Mouse (Mus musculus) heart, postnatal 36 days (tissue): Measurements from ENCODE around the gene Fbxw16. TPM values are rescaled to one million over a fixed set of nuclear protein-coding genes. Genes with fewer than 3 reads are reported as not detected.
"Not testable (repeated sequence)": the region's sequence is repeated elsewhere in the genome, so short reads cannot be mapped to it uniquely, and the experiment has no call there.

ENCODE experiments used
- DNase-seq, 2 experiments: peaks; one replicate each; pipeline ENCODE4 v3.0.0; 2021 to 2022
- intact Hi-C: fragments of 180-260 bp; cut with DNase I; formaldehyde crosslinking; loops from one replicate; pipeline ENCODE4 v1.15.1; 2025
- total RNA-seq, 2 experiments: library from RNA; stranded (reverse); gene quantifications; 2 replicates each; pipeline ENCODE4 v1.2.3; 2021

Gene Fbxw16
- total RNA-seq = not detected

DNA sequence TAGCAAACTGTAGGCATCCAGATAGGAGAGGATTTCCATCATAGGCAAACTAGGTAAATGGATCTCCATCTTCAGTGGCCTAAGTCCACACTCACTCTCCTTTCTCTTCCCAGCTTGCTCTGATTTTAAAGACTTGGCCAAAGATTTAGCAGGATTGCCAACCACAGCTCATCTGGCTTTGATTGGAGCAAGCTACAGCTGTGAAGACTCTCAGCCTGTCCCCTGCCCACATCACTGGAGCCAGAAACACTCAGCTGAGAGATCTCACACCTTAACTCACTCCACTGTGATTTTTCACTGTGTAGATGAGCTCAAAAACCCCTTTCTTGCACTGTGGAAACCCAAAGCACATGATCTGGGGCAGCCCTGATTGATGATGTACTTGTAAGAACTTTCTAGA is at the start of gene Fbxw16:
TSS of gene Fbxw16 (minus strand) at position 101 of the 400 bp plus-strand sequence.
- no peak for DNase-seq
- intact Hi-C loops = loop anchor here (2.0 kb wide), 1 partner anchor 88 kb away; no protein-coding TSS in a partner anchor

- DNase-seq, intact Hi-C loops: not testable (repeated sequence)
Observed at GRCm38 (mm10) chr9:109495775-109496174, 46.8 kb upstream of the Fbxw16 start, which contains the start of gene Fbxw19. Fbxw19 (minus strand) TSS chr9:109495875.

DNA sequence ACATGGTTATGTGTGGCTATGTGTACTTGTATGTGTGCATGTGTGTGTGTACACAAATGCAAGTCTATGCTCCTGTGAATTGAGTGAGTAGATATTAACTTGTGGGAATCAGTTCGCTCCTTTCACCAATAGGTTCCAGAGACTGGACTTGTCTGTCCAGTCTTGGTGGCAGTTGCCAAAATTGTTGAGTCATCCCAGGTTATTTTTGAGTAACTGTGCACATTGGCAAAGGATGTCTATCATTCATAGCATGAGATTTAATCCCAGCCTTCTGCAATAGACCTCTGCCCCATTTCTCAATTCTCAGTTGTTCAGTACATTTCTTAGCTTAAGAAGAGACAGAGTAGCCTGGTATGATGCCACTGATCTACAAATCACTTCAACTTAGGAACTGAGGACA is 16.0 kb downstream of the Fbxw16 start:
- no peak for DNase-seq
- intact Hi-C loops = no loop called here

GRCm38 (mm10) chr9:109404196-109404595 is 44.7 kb downstream of the Fbxw16 start, which contains the start of gene Fbxw22:
Fbxw22 (minus strand) TSS chr9:109404296.
- DNase-seq, intact Hi-C loops: not testable (repeated sequence)

Other genes with a start within 250 kb of the Fbxw16 start
- not detected for gene Fbxw20, start 214.4 kb downstream of the Fbxw16 start, total RNA-seq
- not detected for gene Fbxw14, start 161.5 kb downstream of the Fbxw16 start, total RNA-seq
- gene Fbxw28, start 109.5 kb downstream of the Fbxw16 start, total RNA-seq = not detected
- gene Fbxw22, start 44.8 kb downstream of the Fbxw16 start, total RNA-seq = not detected
- not detected for gene Fbxw19, start 46.7 kb upstream of the Fbxw16 start, total RNA-seq
- gene Fbxw15, start 119.1 kb upstream of the Fbxw16 start, total RNA-seq = not detected
- gene Fbxw24, start 176.9 kb upstream of the Fbxw16 start, total RNA-seq = not detected
- gene Fbxw25, start 215.5 kb upstream of the Fbxw16 start, total RNA-seq = not detected